Mouse (Mus musculus) brain, embryonic 14.5 days (tissue): ENCODE measurements around the gene Rab22a.

Experiments used
- CTCF ChIP-seq: fragments of 200-500 bp; IDR thresholded peaks from 2 replicates; pipeline ENCODE4 v1.5.1; 2012; ENCODE audit warnings: inconsistent platforms, mild to moderate bottlenecking, moderate library complexity, borderline replicate concordance; ENCODE audit not compliant: insufficient read depth, insufficient read length; ENCODE audit errors: extremely low read depth
- POLR2A ChIP-seq: fragments of 200-500 bp; IDR thresholded peaks from 2 replicates; pipeline ENCODE4 v1.6.1; 2012; ENCODE audit warnings: mild to moderate bottlenecking, inconsistent platforms, borderline replicate concordance; ENCODE audit not compliant: poor library complexity, insufficient read depth, insufficient read length, severe bottlenecking; ENCODE audit errors: extremely low read depth

DNA sequence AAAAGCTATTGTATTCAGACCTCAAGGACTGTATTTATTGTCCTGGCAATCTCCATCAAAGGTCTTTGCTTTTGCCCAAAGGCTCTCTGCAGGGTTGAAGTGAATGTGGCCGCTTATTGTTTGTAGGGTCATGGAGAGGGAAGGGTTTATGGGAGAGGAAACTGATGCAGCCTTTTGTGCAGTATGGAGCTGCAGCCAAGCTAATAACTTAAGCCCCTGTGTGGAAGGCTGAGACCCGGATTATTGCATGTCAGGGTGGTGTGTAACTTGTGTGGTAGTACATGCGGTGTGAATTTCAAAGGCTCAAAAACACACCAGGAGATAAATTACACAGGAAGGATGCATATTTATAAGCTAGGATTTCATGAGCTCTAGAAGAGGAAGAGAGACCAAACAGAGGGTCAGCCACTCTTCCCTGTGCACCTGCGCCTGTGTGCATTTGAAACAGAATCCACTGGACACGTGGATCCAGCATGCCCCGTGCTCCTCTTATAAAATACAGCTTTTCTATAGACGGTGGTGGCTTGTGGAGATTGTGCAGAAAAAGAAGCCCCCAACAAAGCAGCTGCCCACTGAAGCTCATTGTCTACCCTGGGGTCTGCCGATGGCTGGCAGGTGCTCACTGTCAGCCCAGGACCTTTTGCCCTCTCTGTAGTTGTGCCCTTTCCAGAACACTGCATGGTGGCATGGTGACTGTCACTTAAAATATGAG, 96.0 kb downstream of the Rab22a start:
- TF ChIP-seq POLR2A (no peak), CTCF (no peak)
